Mouse (Mus musculus) adrenal gland, adult (tissue): ENCODE data around the gene Papln.
A peak's percentile ranks its signal among the peaks of the same experiment; 100 is the strongest.

Source experiments
- DNase-seq, 2 experiments: peaks; one replicate each; pipeline ENCODE4 v3.0.0; 2022 to 2023; ENCODE audit warnings: low spot score in 1 of 2; ENCODE audit not compliant: inconsistent age in 2 of 2

Papln gene

DNA sequence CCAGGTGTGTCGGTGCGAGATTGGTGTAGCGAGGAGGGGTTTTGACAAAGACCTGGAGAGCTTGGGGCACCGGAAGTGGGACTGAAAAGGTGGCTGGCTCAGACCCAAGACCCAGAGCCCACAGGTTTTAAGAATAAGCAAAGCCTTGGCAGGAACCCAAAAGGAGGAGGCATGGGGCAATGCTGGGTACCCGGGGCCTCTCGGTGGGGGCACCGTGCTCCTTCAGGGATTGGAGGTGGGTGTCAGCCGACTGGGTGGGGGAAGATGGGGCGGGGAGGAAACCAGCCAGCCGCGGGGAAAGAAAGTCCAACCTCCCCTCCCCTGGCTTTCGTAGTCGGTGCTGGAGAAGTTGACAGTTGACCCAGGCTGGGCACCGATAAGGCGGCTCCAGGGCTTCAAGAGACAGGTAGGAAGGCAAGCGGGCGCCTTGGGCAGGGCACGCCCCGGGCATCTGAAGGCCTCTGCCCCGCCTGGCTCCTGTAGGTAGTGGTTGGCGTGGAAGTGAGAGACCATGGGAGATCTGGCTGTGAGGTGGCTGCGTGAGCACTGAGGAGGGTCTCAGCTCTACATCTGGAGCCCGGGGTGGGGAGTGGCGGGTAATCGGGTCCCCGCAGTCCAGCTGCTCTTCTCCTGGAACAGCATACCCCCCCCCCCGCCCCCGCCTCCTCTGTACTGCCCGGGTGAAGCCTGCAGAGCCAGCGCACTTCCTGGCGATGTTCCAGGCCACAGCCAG lies at the start of gene Papln:
Papln (plus strand) TSS at position 324 of the 733 bp plus-strand sequence.
- DNase-seq, result peak; percentile 30 to 65

DNA sequence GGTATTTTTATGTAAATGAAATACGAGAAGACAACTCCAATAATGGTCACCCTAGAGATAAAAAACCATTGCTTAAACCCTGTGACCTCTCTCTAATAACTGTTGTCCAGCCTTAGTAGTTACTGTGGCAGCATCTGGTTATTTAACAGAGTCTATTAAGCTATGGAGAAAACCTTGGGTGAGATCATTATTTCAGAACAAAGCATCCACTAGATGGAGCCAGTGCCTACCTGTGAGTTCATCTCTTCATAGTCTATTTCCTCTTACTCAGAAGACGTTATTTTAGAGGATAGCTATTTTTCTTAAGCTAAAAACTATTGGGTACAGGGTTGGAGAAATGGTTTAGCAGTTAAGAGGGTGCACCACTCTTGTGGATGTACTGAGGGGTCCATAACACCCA lies 49.7 kb upstream of the Papln start:
- peak in 1 of 2 experiments; percentile 89 for DNase-seq

DNA sequence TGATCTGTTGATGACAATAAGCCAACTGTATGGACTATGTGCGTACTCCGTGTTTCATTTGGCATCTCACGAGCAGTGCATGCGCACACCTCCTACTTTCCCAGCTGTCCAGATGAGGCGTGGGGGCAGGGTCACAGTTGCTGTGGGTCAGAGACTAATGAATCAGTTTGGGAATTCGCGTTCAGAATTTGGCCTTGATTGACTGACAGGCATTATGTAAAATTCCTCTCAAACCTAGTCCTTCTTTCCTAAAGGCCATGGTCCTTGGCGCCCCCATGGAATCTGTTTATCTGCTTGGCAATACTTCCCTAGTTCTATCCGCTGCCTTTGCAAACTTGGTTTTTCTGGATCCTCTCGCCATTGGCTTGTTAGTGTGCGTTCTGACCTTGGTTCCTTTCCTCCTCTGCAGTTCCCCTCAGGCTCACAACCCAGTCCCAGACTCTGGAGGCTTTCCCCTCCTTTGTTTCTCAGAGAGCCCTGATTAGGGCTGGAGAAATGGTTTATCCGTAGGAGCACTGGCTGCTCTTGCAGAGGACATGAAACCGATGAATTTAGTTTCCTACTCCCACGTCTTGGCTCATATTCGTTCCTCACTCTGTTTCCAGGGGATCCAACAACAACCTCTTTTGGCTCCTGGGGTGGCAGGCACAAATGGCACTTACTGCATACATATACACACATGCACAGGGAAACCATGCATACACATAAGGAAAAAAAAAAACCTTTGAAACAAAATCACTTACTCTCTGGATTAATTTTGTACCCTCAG lies 46.8 kb upstream of the Papln start:
- DNase-seq, result peak; percentile 59 to 91

DNA sequence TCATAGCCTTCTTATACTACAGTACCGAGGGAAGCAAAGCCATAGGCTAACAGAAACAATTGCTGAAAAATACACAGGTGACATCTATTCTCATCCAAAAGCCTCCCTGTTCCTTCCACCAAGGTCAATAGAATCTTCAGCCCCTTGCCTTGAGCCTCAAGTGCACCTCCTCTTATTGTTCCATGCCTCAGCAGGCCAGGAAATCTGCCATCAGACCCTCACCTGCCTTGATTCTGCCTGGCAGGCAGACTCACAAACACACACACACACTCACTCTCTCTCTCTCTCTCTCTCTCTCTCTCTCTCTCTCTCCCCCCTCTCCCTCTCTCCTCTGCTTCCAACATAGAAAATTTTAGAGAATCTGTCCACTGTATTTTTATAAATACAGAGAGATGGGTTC lies 44.0 kb upstream of the Papln start:
- no peak for DNase-seq

DNA sequence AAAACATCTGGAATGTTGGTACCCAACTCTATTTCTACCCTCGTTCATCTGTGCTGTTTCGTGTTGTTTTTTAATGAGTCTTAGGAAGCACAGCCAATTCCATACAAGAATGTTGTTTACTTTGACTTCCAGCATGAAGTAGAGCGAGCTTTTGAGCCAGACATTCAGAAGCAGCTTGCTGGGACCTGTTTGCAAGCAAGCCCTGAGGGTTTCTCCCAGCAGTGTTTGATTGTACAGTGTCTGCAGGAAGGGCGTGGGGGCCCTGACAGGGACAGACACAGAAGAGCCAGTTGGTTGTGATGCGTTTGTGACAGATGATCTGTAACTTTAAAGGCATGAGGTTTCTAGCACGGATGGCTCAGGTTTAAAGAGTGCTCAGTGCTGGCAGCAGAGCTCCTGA lies 42.2 kb upstream of the Papln start:
- DNase-seq, result no peak

DNA sequence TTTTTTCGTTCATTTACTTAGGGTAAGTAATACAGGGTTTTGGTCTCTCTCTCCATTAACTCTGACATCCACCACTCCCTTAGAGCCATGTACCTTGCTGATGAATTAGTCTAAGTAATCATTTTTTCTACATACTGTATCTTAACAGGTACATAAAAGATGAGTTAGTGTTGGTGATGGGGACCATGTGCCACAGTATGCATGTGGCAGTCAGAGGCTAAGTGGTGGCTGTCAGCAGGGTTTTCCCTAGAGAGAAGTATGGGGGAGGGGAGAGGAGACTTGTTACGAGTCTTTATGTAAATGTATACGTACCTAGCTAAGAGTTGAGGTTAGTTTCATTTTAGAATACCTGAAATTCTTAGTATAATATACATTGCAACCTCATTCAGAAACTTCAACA lies 40.4 kb upstream of the Papln start:
- no peak for DNase-seq

DNA sequence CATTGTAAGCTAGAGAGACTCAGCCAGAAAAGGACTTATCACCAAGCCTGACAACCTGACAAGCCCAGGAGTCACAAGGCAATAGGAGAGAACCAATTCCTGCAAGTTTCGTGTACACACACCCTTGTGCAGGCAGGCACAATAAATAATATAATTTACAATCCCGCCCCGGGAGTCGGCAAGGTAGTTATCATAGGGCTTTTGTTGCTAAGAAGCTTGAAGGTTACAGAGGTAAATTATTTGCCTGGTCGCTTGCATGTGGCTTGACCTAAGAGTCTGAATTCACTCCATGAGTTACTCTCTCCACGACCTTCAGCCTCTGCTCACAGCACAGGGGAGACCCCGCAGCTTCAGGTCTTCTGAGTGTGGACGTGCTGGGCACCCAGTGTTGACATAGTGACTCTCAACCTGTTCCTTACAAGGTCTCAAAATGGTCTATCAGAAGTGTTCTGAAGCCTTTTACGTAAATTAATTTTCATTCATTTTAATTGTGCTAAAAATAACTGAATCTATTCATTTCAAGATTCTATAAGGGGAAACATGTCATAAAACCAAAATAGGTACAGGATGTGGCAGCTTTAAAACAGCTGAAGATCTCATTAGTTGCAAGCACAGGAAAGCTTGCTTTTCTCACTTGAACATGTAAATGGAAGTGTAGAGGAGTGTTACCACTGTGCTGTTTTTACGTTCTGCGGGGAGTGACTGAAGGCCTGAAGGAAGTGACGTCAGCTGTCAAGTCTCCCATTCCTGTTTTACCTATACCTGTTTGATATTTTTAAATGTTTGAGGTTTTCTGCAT lies 36.7 kb upstream of the Papln start:
- DNase-seq, result no peak

DNA sequence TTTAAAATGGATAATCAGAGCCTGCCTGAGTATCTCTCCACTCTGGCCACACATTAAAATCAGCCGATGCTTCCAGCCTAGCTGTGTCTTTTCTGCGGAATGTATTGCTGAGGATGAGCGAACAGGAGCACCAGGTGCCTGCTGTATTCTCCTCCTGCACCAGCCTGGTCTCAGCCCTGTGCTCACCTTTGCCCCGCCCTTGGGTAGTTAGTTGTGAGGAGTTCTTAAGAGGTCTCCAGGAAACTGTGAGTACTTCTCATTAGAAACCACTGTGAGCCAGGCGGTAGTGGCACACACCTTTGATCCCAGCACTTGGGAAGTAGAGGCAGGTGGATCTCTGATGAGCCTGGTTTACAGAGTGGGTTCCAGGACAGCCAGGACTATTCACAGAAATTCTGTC lies 31.2 kb upstream of the Papln start:
- DNase-seq, result no peak

DNA sequence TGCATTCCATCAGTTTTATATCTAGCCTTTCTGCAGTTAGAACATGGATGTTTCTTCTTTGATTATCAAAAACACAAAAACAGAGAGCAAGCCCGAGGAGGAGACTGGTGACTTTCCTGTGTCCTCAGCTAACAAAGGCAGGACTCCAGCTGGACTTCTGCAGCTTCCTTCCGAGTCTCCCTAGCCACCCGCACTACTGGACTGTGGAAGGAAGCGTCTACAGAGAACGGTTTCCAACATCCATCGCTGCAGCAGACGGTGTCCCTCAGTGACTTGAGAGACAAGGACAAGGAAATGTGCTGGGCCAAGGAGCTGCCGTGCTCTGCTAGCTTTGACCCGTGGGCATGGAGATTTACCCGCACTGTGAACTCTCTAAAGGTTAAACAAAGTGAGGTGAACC lies 29.4 kb upstream of the Papln start:
- DNase-seq, result no peak

DNA sequence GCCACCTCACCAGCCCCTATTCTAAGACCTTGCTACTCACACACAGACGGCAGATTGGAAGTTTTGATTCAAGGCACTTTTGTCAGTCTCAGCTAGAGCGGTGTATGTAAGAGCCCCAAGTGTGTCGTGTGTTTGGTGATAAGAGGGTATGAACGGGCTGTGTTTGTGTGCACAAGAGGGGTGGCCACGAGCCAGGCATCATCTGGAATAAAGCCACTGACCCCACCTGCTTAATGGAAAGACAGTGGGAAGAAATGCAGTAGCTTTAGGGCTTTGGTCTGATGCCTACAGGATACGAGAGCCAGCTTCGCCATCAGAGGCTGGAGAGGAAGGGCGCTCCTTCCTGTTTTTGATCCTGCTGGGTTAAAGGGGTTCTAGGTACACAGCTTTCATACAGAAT lies 27.2 kb upstream of the Papln start:
- DNase-seq, result no peak

DNA sequence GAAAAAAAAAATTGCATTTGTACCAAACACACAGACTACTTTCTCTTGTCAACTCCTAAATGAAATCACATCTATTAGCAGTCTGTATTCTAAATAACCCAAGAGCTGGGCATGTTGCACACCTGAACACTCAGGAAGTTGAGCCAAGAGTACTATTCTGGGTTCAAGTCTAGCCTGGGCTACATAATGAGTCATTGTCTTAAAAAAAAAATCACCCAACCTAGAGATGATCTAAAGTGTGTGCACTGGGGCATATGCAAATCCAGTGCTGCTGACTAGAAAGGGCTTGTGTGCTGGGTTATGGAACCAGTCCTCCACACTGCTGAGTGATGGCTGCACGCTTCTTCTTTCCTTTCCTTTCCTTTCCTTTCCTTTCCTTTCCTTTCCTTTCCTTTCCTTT lies 24.8 kb upstream of the Papln start:
- DNase-seq, result no peak

DNA sequence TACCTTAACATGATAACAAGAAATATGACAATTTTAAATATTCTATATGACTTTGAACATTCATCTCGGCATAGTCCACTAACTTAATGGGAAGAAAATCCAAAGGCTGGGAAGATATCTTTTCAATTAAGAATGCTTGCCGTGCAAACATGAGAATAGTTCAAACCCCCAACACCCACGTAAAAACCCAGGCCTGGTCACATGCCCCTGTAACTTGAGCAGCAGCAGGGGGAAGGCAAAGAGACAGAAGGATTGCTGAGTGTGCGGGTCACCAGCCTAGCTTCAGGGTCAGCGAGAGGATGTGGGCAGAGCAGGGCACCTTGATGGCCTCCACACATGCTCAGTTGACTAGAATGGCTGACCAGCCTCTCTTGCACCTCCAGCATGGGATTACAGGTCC lies 21.7 kb upstream of the Papln start:
- no peak for DNase-seq

DNA sequence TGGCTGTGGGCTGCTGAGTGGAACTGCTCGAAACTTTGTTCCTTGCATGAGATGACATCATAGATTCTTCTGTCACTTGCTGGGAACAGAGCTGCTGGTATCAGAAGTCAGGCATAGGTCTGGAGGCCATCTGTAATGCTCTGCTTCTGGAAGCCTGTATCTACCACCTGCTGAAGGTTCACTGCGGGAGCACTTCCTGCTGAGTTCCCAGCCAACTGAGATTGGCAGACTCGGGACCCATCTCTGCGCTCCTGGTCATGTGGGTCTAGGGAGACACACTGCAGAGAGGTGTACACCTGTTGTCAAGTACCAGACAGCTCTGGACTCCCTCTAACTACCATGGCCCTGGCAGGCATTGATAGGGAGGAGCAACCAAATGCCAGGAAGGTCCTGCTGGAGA lies 20.6 kb upstream of the Papln start:
- no peak for DNase-seq

DNA sequence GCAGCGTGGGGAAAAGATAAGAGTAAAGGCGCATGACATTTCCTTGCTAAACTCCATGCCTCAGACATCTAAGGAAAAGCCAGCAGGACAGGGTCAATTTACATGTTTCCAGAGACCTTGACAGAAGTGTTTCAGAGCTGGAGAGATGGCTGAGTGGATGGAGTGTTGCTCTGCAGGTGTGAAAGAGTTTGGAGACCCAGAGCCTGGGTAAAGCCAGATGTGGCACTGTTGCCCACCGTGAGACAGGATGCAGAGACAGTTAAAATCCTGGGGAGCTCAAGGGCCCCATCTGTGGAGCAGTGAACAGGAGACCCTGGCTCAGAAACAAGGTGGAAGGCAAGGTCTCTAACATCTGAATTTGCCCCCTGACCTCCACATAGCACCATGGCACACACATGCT lies 19.7 kb upstream of the Papln start:
- no peak for DNase-seq

DNA sequence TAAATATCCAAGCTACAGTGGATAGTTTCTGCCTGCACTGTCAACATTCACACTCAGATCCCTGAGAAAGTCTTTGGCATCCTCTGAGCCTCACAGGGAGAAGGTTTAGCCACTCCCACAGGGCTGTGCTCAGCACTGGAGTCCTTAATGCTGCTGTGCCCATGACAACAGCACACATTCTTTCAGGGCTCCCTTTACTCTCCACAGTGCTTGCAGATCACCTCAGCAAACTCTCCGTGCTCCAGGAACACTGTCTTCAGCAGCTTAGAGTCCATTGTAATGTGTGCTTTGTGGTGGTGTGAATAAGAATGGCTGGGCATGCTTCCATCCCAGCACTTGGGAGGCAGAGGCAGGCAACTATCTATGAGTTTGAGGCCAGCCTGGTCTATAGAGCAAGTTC lies 14.2 kb upstream of the Papln start:
- no peak for DNase-seq

DNA sequence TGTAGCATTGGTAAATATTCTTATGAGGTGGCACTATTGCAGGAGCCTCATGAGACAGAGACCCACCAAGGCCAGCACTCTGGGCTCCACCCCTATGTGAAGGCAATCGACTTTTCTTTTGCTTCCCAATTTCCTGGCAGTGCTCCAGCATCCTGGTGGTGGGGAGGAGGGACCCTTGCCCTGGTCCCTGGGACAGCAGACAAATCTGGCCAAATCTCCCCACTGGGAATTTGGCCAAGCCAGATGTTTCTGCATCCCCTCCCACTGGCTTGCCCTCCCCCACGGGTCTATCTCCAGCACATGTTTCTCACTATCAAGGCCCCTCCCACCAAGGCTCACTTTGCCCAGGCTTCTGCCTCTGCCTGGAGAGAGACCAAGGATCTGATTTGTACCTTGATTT lies 10.9 kb upstream of the Papln start:
- DNase-seq, result no peak

DNA sequence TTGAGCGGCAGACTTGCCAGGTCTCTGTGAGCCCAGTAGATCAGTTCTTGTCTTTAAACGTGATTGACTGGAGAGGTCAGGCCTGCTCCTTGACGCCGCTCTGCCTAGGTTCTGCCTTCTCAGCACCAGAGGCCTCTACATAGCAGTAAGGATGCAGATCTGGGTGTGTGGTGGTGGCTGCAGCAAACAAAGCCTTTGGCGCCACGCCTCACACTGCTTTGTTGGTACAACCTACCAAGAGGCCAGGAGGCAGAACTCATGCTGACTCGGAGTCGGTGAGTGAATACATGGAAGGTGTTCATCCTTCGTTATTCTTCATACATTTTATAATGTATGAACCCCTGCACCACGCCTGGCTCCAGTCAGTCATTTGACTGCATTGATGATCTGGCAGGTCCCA lies 4.7 kb upstream of the Papln start:
- DNase-seq, result no peak

DNA sequence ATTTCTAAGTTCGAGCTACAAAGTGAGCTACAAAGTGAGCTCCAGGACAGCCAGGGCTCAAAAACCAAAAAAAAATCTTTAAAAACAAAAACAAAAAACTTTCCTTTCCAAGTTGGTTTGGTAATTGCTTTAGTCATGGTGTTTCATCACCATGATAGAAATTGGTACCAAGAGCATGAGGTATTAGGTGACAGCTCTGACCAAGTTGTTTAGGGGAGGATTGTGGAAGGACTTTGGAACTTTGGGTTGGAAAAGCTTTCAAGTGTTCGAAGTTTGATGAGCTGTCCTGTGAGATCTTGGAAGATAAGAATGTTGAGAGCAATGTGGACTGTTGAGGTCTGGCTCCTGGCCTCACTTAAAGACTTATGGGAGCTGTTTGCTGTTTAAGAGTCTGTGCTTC lies 3.2 kb upstream of the Papln start:
- no peak for DNase-seq

DNA sequence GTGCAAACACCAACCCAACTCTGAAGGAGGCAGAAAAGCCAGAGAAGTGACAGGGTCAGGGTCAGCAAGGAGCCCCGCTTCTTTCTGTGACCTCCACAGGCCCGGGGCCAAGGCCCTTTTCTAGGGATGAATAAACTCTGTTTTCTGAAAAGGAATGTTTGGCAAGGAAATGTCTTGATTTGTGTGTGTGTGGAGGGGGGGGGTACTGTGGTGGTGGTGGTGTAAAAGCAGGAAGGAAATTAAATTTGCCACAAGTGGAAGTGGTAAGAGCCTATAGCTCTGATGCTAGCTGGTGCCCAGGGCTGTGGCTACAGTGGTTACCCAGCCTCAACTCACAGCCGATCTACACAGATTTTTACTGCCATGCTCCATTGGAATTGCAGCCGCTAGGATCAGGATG lies 728 bp upstream of the Papln start:
- peak; percentile 31 to 79 for DNase-seq

DNA sequence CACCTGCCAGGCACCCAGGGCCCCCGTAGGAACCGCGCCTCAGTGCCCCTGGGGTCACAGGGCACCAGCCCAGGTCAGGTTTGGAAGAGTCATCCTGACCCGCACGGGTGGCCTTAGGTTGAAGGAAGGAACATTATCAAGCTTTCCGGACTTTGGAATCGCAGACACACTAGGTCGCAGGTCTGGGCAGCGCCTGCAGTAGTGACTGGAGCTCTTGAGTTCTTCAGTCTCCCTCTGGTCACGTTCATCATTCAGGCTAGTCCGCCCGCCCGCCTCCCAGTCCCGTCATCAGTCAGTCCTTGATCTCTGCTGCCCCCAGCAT lies 571 bp downstream of the Papln start:
- DNase-seq, result peak in 1 of 2 experiments; percentile 60

DNA sequence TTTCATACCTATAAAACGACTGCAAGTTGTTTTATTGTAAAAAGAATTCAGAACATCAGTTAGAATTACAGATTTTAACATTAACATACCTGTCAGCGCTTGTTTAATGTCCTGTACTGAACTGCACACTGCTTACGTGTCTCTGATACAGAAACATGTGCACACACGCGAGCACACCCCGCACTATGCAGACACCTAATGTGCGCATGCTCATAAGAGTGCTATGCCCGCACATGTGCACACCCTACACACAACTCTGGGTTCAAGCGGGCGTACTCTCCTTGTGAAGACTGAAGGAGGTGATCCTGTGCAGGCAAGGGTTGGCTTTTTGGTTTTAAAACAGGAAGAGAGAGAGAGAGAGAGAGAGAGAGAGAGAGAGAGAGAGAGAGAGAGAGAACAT lies 1.1 kb downstream of the Papln start:
- DNase-seq, result no peak

DNA sequence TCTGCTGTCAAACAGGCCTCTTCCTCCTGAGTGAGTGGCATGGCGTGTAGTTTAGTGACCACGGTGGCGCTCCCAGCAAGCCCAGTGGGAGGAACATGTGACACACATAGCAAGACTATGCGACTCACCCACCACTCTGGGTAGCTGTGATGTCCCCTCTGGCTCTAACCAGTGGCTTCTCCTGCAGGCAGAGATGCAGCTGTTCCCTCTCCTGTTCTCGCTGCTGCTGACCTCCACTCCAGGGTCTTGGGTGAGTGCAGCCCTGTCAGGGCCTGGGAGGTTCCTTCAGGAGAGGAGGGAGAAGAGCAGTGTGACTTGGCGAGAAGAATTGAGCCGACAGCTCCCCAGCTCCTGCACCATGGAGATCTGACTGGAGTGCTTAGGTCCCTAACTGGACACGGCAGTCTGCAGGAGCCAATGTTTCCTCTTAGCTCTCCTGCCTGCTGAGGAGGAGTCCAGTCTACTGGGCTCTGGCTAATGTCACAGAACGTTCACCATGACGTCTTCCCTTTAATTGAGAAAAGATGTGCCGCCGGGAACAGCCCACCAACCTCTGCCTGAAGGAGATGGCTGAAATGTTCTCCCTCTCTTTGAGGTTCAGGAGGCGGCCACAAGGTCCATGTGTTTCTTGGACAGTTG lies 2.6 kb downstream of the Papln start:
- no peak for DNase-seq
